Mouse (Mus musculus): ENCODE measurements around the gene Dbt. TPM values are rescaled to one million over a fixed set of nuclear protein-coding genes. Genes with fewer than 3 reads are reported as not detected.

Dbt gene
- polyA plus RNA-seq, 1 experiment from 2014 or later = 14.5 TPM

Other genes with a start within 250 kb of the Dbt start
- 6.4 and 6.7 TPM in 2 replicates for gene Cdc14a, start 89.0 kb upstream of the Dbt start, polyA plus RNA-seq (2015; fragmentation: Nextera tagmentation; extraction: Ambion mirVana)
- gene Rtca, start 4.9 kb upstream of the Dbt start, polyA plus RNA-seq (2015; fragmentation: Nextera tagmentation; extraction: Ambion mirVana) = 57.0 and 60.6 TPM in 2 replicates
- 1.1 and 3.2 TPM in 2 replicates for gene Lrrc39, start 49.9 kb downstream of the Dbt start, polyA plus RNA-seq (2015; fragmentation: Nextera tagmentation; extraction: Ambion mirVana)
- gene Sass6, start 81.9 kb downstream of the Dbt start, polyA plus RNA-seq (2015; fragmentation: Nextera tagmentation; extraction: Ambion mirVana) = 16.5 and 17.0 TPM in 2 replicates
- gene Trmt13, start 101.5 kb downstream of the Dbt start, polyA plus RNA-seq (2015; fragmentation: Nextera tagmentation; extraction: Ambion mirVana) = 27.9 and 32.3 TPM in 2 replicates
- 75.1 and 75.3 TPM in 2 replicates for gene Mfsd14a, start 149.6 kb downstream of the Dbt start, polyA plus RNA-seq (2015; fragmentation: Nextera tagmentation; extraction: Ambion mirVana)
- gene Gm43191, start 168.2 kb downstream of the Dbt start, polyA plus RNA-seq (2015; fragmentation: Nextera tagmentation; extraction: Ambion mirVana) = not detected in 2 replicates
- 11.4 and 12.5 TPM in 2 replicates for gene Slc35a3, start 199.8 kb downstream of the Dbt start, polyA plus RNA-seq (2015; fragmentation: Nextera tagmentation; extraction: Ambion mirVana)